Mouse (Mus musculus): Measurements from ENCODE around the gene Dab2ip.

DNA sequence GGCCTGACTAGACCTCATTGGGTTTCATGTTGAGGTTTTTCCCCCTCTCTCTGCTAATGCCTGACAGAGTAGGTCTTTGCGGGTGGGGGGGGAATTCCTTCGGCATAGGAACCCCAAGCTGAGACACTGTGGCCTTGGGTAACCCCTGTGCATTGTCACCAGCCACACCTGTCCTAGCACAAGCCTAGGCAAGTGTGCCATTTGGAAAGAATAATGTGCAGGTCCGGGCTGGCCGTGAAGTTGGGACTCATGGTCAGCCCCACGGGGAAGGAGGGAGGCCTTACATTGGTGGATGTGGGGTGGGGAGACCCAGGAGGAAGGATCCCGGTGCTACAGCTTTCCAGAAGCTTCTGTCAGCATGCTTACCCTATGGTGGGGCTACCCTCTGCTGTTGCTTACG is 50.8 kb downstream of the Dab2ip start:
- TF ChIP-seq CTCF (IDR thresholded peaks at IDR 0.05) (no peak), POLR2A (IDR thresholded peaks at IDR 0.05; ENCODE audit: insufficient read depth, low read depth, low read length) (no peak)
